ENCODE assay signal across 15 mouse cellular contexts in genomic region chr4:35121060-35121459, GRCm38 (mm10). TPM values are rescaled to one million over a fixed set of nuclear protein-coding genes. Genes with fewer than 3 reads are reported as not detected.
DNase-seq lines count a peak whose midpoint lies in the region; ATAC-seq lines count a peak whose summit lies in the region.
"Had no signal": no experiment of that assay in that cellular context is flagged by ENCODE, and none has a peak within 500 bp of the region (broad histone marks: within the 10 kb centered on the region; RNA-seq: fewer than 3 reads in every experiment).

No protein-coding gene starts in this region.

- H3K4me2 ChIP-seq in embryonic facial prominence, embryonic 13.5 days: peak overlapping the region; percentile 32
- H3K4me2 ChIP-seq in hindbrain, embryonic 15.5 days: peak overlapping the region; percentile 23
- H3K4me2 ChIP-seq in midbrain, embryonic 12.5 days (replicated peaks): peak overlapping the region; percentile 28
- H3K4me2 ChIP-seq: liver, embryonic 15.5 days had no signal

- peak; percentile 24 to 29 for DNase-seq in layer of hippocampus, postnatal 10 days (ENCODE audit: low spot score in 2 of 2)
- DNase-seq in layer of hippocampus, adult 9-10 months (ENCODE audit: low spot score): no peak
- no peak for DNase-seq in left cerebral cortex, postnatal 4 days
- DNase-seq in right cerebral cortex, postnatal 36 days (ENCODE audit: low spot score in 2 of 2): no peak
- DNase-seq: gastrocnemius, postnatal 14 days; heart, postnatal 36 days; right cerebral cortex, adult 18-20 months had no signal

- H3K36me3 ChIP-seq in embryonic facial prominence, embryonic 13.5 days: no peaks in the 10 kb centered on the region
- H3K36me3 ChIP-seq in hindbrain, embryonic 15.5 days: no peaks in the 10 kb centered on the region
- H3K36me3 ChIP-seq in midbrain, embryonic 12.5 days: no peaks in the 10 kb centered on the region
- H3K36me3 ChIP-seq: liver, embryonic 15.5 days had no signal

- intact Hi-C loops in left cerebral cortex, postnatal 4 days (cut with DNase I): no loop called here

- 22% methylated on average over 12 of the region's 12 CpGs for WGBS in embryonic facial prominence, embryonic 13.5 days
- 42% methylated on average over 12 of the region's 12 CpGs for WGBS in hindbrain, embryonic 15.5 days
- 43% methylated on average over 12 of the region's 12 CpGs for WGBS in midbrain, embryonic 12.5 days

- no peak overlapping the region for H3K9ac ChIP-seq in embryonic facial prominence, embryonic 13.5 days
- H3K9ac ChIP-seq in hindbrain, embryonic 15.5 days: no peak overlapping the region
- H3K9ac ChIP-seq in midbrain, embryonic 12.5 days (replicated peaks): no peak overlapping the region
- H3K9ac ChIP-seq: liver, embryonic 15.5 days had no signal

- no peak for ATAC-seq in embryonic facial prominence, embryonic 13.5 days (ENCODE audit: insufficient number of reproducible peaks, insufficient read depth, low FRiP score, low TSS enrichment, low read depth)
- no peak for ATAC-seq in hindbrain, embryonic 15.5 days (ENCODE audit: low FRiP score, low read depth)
- ATAC-seq in midbrain, embryonic 12.5 days (ENCODE audit: low FRiP score, low read depth): no peak
- no peak for ATAC-seq in monocyte, adult 5-6 weeks (replicated peaks; ENCODE audit: insufficient number of reproducible peaks, low FRiP score, low TSS enrichment, poor library complexity, severe bottlenecking)
- ATAC-seq: Patski had no signal

- H3K4me3 ChIP-seq in embryonic facial prominence, embryonic 13.5 days: no peak overlapping the region
- H3K4me3 ChIP-seq in hindbrain, embryonic 15.5 days: no peak overlapping the region
- no peak overlapping the region for H3K4me3 ChIP-seq in midbrain, embryonic 12.5 days
- H3K4me3 ChIP-seq: liver, embryonic 15.5 days had no signal

- no peak overlapping the region for H3K27ac ChIP-seq in embryonic facial prominence, embryonic 13.5 days
- H3K27ac ChIP-seq in hindbrain, embryonic 15.5 days (replicated peaks): no peak overlapping the region
- no peak overlapping the region for H3K27ac ChIP-seq in midbrain, embryonic 12.5 days (replicated peaks)
- H3K27ac ChIP-seq: liver, embryonic 15.5 days had no signal

- no peaks in the 10 kb centered on the region for H3K27me3 ChIP-seq in embryonic facial prominence, embryonic 13.5 days
- H3K27me3 ChIP-seq in hindbrain, embryonic 15.5 days: no peaks in the 10 kb centered on the region
- no peaks in the 10 kb centered on the region for H3K27me3 ChIP-seq in midbrain, embryonic 12.5 days
- H3K27me3 ChIP-seq: liver, embryonic 15.5 days; Patski had no signal

- no peaks in the 10 kb centered on the region for H3K9me3 ChIP-seq in embryonic facial prominence, embryonic 13.5 days
- no peaks in the 10 kb centered on the region for H3K9me3 ChIP-seq in hindbrain, embryonic 15.5 days
- no peaks in the 10 kb centered on the region for H3K9me3 ChIP-seq in midbrain, embryonic 12.5 days
- H3K9me3 ChIP-seq: liver, embryonic 15.5 days had no signal

- peaks cover 27% of the 10 kb centered on the region for H3K4me1 ChIP-seq in embryonic facial prominence, embryonic 13.5 days
- peaks cover 10% of the 10 kb centered on the region for H3K4me1 ChIP-seq in hindbrain, embryonic 15.5 days (replicated peaks)
- peaks cover 53% of the 10 kb centered on the region for H3K4me1 ChIP-seq in midbrain, embryonic 12.5 days
- H3K4me1 ChIP-seq: liver, embryonic 15.5 days had no signal

RNA-seq across cellular contexts. Expression of gene Ifnk, which starts 30.8 kb away (rescaled TPM):
- total RNA-seq in layer of hippocampus, postnatal 10 days (2021): not detected
- 0.35 and 0.69 TPM in 2 replicates for polyA plus RNA-seq in embryonic facial prominence, embryonic 13.5 days (2015; fragmentation: Nextera tagmentation; extraction: Ambion mirVana)
- polyA plus RNA-seq in hindbrain, embryonic 15.5 days (2015; fragmentation: Nextera tagmentation; extraction: Ambion mirVana): 0.32 and 0.41 TPM in 2 replicates
- polyA plus RNA-seq in midbrain, embryonic 12.5 days (2016; fragmentation: Nextera tagmentation; extraction: Ambion mirVana): 0.46 and 0.60 TPM in 2 replicates
- total RNA-seq in monocyte, adult 5-6 weeks (2017): 2.0 TPM in 1 of 3 replicates, not detected in the others
- total RNA-seq in left cerebral cortex, postnatal 4 days (2021): not detected
- total RNA-seq: gastrocnemius, postnatal 14 days; heart, postnatal 36 days; layer of hippocampus, postnatal 25 days had no signal
- polyA plus RNA-seq: C2C12, Patski had no signal

RNA-seq across cellular contexts. Expression of gene Mob3b, which starts 36.2 kb away (rescaled TPM):
- 1 to 10 TPM; 4.4 to 6.1 TPM for total RNA-seq in layer of hippocampus, postnatal 10 days (2021)
- polyA plus RNA-seq in embryonic facial prominence, embryonic 13.5 days (2015; fragmentation: Nextera tagmentation; extraction: Ambion mirVana): 16.9 and 18.5 TPM in 2 replicates
- polyA plus RNA-seq in hindbrain, embryonic 15.5 days (2015; fragmentation: Nextera tagmentation; extraction: Ambion mirVana): 3.9 and 7.1 TPM in 2 replicates
- 23.1 and 28.0 TPM in 2 replicates for polyA plus RNA-seq in midbrain, embryonic 12.5 days (2016; fragmentation: Nextera tagmentation; extraction: Ambion mirVana)
- 9.4 to 22.8 TPM (median 14.8 TPM) in 3 replicates for total RNA-seq in monocyte, adult 5-6 weeks (2017)
- 1 to 10 TPM; 4.3 to 5.9 TPM for total RNA-seq in left cerebral cortex, postnatal 4 days (2021)

Comparison
In these comparisons a context has a peak if more than half of its experiments do, and no peak if none do; other contexts are left out.
1. DNase-seq: peak in layer of hippocampus, postnatal 10 days (2 of 2); none in layer of hippocampus, adult 9-10 months (single experiment), left cerebral cortex, postnatal 4 days (single experiment) and right cerebral cortex, postnatal 36 days (0 of 2).
2. Peak in every context shown above with its lines, with median percentiles within 50 percentile points of each other: H3K4me2 ChIP-seq.